Mouse (Mus musculus) CD4-positive, CD25-positive, alpha-beta regulatory T cell, adult 4 months (primary cell): ENCODE measurements around the gene Tmem139. TPM values are rescaled to one million over a fixed set of nuclear protein-coding genes. Genes with fewer than 3 reads are reported as not detected.

Experiments
- ATAC-seq: one replicate; pipeline ENCODE4 v1.8.0; 2017
- polyA plus RNA-seq, 2 experiments: library from polyadenylated mRNA; unstranded; fragments of 100-300 nt; shearing (Covaris generic); gene quantifications; one replicate each; pipeline ENCODE4 v1.2.1; 2017

The Tmem139 gene
- polyA plus RNA-seq, 2 experiments from 2014 or later: not detected

DNA sequence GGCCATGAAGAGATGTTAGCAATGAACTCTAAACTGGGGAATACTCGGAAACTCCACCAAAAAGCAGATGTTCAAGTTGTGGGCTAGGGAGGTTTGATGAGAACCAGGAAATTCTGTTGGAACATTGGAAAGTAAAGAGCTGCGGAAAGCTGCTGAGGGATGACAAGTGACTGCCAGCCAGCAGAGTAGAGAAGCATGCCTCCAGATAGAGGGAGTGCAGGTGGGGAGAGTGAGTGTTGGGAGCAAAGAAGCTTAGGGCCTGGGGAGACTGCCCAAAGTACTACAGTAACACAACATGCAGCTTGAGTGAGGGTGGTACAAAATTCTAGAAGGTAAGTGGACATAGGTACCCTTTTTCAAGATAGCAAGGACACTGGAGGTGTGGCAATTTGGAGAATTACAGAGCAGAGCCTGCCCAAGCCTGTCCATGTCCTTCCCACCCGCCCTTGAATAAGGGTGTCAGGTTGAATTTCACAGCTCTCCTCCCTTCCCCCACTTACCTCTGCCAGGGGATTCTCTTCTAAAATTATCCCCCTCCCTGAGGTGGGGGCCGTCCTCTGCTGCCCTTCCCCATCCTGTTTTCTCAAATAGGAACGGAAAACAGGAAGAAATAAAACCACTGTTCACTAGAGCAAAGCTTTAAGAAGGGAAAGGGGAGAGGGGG lies 21.2 kb downstream of the Tmem139 start:
- ATAC-seq: no peak

DNA sequence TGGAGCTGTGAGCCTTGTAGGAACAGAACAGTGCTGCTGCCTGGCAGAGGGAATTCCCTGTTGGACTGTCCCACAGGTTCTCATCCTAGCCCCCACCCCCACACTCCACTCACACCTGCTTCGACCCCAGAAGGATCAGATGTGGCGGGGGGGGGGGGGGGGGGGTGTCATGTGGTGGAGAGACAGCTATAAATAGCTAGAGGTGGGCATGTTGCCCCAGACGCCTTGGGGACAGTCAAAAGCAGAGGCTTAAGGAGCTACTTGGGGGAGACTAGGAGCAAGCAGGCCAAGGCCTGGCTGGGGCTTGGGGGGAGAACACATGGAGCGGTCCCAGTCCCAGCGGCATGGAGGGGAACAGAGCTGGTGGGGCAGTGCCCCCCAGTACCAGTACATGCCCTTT lies 24.7 kb downstream of the Tmem139 start, which contains the start of gene Clcn1:
Gene Clcn1 (plus strand): TSS at position 238 of the 400 bp plus-strand sequence.
- no peak for ATAC-seq

DNA sequence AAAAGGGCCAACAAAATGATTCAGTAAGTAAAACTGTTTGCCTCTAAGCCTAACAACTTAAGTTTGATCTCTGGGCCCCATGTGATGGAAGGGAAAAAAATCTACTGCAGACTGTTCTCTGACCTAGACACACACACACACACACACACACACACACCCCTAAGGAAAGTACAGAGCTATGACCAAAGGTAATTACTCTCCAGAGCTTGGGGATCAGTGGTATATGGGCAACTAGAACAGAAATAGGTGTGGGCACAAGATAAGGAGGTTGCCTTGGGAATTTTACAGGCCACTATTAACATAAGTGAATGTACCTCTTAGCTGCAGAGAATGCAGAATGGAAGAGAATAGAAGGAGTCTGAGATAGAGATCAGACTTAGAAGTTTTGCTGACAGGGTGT lies 25.8 kb downstream of the Tmem139 start:
- ATAC-seq: no peak

DNA sequence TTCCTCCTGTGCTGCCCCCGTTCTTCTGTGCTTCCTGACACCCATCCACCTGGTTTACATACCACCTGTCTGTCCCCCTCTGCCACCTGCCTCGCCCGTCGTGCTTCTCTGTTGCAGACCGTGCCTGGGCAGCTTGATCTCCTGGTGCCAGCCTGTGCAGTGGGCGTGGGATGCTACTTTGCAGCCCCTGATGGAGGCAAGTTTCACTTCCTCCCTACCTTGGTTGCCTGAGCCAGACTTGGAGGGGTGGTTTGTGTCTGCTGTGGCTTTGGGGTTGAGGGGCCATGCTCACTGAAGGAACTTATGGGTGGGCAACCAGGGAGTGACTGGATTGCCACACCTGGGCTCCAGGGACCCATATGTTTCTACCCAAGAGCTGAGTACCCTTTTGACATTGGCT lies 31.6 kb downstream of the Tmem139 start:
- ATAC-seq: no peak

DNA sequence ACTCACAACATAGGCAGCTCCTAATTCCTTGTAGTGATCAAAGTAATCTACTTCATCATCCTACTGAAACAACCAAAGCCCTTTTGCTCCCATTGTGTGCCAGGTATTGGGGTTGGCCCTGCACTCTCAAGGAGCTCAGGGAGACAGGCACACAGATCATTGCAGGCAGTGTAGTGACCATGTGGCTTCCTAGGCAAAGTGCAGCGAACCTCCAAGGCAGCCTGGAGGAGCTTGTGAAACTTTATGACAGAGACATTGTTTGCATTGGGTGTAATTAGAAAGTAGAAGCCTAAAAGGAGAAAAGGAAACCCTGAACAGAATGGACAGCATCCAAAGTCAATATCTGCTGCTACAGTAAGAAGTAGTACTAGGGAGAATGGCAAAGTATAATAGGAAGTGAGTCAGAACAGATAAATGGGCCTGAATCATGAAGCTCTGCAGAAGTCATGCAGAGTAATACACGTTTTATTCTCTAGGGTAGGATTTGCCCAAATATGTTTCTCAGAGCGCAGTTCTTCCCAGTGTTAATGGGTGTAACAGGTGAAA lies 33.9 kb downstream of the Tmem139 start:
- no peak for ATAC-seq

DNA sequence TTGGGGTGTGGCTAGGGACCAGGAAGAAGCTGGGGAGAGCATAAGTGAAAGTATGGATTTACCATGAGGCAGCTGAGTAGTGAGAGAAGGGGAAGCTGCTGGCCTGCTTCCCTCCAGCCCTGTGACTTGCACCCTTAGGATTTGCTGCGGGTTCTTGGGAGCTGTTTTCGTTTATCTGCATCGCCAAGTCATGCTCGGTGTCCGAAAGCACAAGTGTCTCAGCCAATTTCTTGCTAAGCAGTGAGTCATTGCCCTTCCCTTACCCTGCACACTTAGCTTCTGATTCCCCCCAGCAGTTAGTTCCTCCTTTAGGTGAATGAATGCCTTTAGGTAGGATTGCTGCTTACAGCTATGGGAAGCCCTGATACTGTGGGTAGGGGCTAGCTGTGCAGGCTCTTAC lies 37.6 kb downstream of the Tmem139 start:
- ATAC-seq: no peak

DNA sequence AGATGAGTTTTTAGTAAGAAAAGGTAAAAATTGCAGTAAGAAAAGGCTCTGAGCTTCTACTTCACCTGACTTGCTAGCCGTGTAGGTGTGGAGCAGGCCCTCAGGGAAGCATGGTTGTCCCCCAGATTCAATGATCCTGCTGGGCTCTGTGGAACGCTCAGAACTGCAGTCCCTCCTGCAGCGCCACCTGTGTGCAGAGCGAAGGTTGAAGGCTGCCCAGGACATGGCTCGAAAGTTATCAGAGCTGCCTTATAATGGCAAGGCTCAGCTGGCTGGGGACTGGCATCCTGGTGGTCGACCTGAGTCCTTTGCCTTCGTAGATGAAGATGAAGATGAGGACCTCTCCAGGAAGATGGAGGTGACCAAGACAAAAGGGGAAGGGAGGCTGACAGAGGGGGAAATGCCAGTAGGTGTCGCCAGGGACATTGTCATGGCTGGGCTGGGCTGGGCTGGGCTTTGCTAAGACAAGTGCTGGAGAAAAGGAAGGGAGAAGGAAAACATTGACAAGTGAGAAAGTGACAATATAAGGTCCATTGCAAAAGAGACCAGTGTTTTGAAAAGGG lies 48.1 kb downstream of the Tmem139 start:
- no peak for ATAC-seq

DNA sequence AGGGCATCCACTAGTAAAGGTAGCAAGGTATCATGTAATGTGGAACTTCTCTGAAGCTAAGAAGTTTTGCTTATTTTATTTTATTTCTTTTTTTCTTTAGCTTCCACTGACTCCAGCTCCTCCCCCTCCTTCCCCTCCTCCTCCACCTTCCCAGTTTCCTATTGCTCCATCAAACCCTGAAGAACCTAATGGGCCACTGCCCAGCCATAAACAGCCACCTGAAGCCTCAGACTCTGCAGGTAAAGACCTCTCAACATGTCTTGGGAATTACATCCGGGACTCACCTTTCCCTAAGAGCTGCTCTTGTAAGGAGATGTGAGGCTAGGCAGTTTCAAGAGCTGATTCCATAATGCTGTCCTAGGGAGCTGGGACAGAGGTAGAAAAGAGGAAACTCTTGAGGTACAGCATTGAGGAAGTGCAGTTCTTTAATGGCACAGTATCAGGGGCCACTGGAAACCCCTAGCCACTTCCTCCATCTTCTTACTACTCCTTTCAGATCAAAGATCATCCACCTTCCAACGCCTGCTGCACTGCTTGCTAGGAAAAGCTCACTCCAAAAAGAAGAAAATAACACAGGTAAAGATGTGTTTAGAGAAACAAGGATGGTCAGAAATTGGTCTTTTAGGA lies 48.8 kb downstream of the Tmem139 start:
- ATAC-seq: no peak

Other genes starting within 250 kb of the Tmem139 start
- gene Sva, start 223.6 kb upstream of the Tmem139 start, polyA plus RNA-seq: not detected
- gene Tas2r139, start 121.0 kb upstream of the Tmem139 start, polyA plus RNA-seq: not detected
- gene Tas2r144, start 46.6 kb upstream of the Tmem139 start, polyA plus RNA-seq: not detected
- gene Gstk1, start 16.0 kb upstream of the Tmem139 start, polyA plus RNA-seq: 1 to 10 TPM; 4.9 to 7.9 TPM
- 10 to 100 TPM; 46.4 to 72.8 TPM for gene Casp2, start 3.0 kb downstream of the Tmem139 start, polyA plus RNA-seq
- not detected for gene Clcn1, start 24.7 kb downstream of the Tmem139 start, polyA plus RNA-seq
- not detected for gene Fam131b, start 62.7 kb downstream of the Tmem139 start, polyA plus RNA-seq
- gene Zyx, start 87.7 kb downstream of the Tmem139 start, polyA plus RNA-seq: 10 to 100 TPM; 37.2 to 50.6 TPM
- gene Epha1, start 111.3 kb downstream of the Tmem139 start, polyA plus RNA-seq: 1 to 10 TPM in 1 of 2 experiments, under 1 TPM in 1; 0.98 to 1.2 TPM
- not detected for gene Tas2r143, start 138.3 kb downstream of the Tmem139 start, polyA plus RNA-seq
- not detected for gene Tas2r135, start 143.5 kb downstream of the Tmem139 start, polyA plus RNA-seq
- not detected for gene Tas2r126, start 172.6 kb downstream of the Tmem139 start, polyA plus RNA-seq
- gene Olfr458, start 203.2 kb downstream of the Tmem139 start, polyA plus RNA-seq: not detected
- under 1 TPM in 1 of 2 experiments, not detected in 1; 0.42 TPM for gene Olfr457, start 214.4 kb downstream of the Tmem139 start, polyA plus RNA-seq
- not detected for gene Olfr456, start 225.2 kb downstream of the Tmem139 start, polyA plus RNA-seq